Mouse (Mus musculus): ENCODE data around the gene Art4. TPM values are rescaled to one million over a fixed set of nuclear protein-coding genes. Genes with fewer than 3 reads are reported as not detected.

Art4 gene
- total and polyA plus RNA-seq, 3 experiments = 0.50 to 0.60 TPM; not detected in 1

DNA sequence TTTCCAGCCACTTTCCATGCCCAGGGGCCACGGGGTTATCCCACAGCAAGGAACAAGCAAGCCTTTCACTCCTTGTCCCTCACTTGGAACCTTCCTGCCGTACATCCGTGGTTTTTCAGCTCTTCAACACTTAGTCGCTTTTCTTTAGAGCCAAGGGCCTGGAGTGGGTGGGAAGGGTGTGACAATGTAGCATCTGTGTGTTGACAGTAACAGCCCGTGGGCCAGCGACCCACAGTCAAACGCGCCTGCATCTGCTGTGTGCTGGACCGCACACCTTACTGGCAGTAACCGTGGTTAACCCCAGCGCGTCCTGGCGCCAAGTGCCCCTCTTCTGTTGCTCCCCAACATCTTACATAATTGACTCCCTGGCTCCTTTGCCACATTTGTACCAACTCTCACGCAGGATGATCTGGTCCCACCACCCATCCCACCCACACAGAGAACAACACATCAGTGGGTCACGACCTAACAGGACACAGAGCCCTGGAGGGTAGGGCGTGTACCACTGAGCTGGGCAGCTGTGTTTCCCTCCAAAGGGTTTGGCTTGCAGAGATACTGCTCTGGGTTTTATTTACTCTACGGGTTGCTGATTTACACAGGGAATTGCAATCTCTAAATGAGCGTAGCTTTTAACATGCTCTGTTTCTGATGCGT lies 48.9 kb upstream of the Art4 start:
- no peaks in the 10 kb centered on the region for H3K79me2 ChIP-seq (ENCODE audit: control insufficient read depth, insufficient read depth, low read length, poor library complexity)
- H3K27me3 ChIP-seq (ENCODE audit: control insufficient read depth in 1 of 2, insufficient read depth in 2 of 2, low read length in 2 of 2) = no peaks in the 10 kb centered on the region
- DNase-seq (ENCODE audit: low read depth, low spot score) = no peak
- peaks cover 0 to 2% of the 10 kb centered on the region in 2 experiments; a peak in 2 of 4 replicates for H3K36me3 ChIP-seq (ENCODE audit: control insufficient read depth in 1 of 2, insufficient read depth in 2 of 2, low read length in 2 of 2)
- H3K9me3 ChIP-seq (replicated peaks; ENCODE audit: insufficient read depth, low read length) = no peaks in the 10 kb centered on the region
- H3K27ac ChIP-seq (ENCODE audit: control insufficient read depth, low read depth, low read length) = no peak overlapping the region
- no peak overlapping the region for H3K4me3 ChIP-seq (ENCODE audit: control insufficient read depth in 1 of 2, insufficient read depth in 1 of 2, low read depth in 2 of 2, low read length in 2 of 2)
- H3K4me1 ChIP-seq (ENCODE audit: control insufficient read depth in 1 of 2, insufficient read depth in 2 of 2, low read length in 2 of 2) = peaks cover 0 to 5% of the 10 kb centered on the region in 2 experiments; a peak in 2 of 4 replicates
- TF ChIP-seq POLR2AphosphoS2 (IDR thresholded peaks at IDR 0.05; ENCODE audit: low read length) (no peak), HCFC1 (IDR thresholded peaks at IDR 0.05; ENCODE audit: low read depth, low read length) (no peak), CTCF (IDR thresholded peaks at IDR 0.05 in 2 of 3, conservative IDR thresholded peaks at IDR 0.05 in 1 of 3; ENCODE audit: control insufficient read depth in 1 of 3, insufficient read depth in 1 of 3, low read depth in 2 of 3, low read length in 3 of 3, poor library complexity in 1 of 3, severe bottlenecking in 1 of 3) (no peak), MYB (IDR thresholded peaks at IDR 0.05; ENCODE audit: low read depth, low read length) (no peak), TBP (IDR thresholded peaks at IDR 0.05; ENCODE audit: low read depth, low read length) (no peak), POLR2A (IDR thresholded peaks at IDR 0.05; ENCODE audit: control insufficient read depth in 1 of 2, insufficient read depth in 1 of 2, low read depth in 1 of 2, low read length in 2 of 2, poor library complexity in 1 of 2) (no peak), NELFE (IDR thresholded peaks at IDR 0.05; ENCODE audit: low read depth, low read length) (no peak), RAD21 (IDR thresholded peaks at IDR 0.05; ENCODE audit: low read depth, low read length) (no peak), CHD2 (IDR thresholded peaks at IDR 0.05; ENCODE audit: low read length) (no peak), ETS1 (IDR thresholded peaks at IDR 0.05; ENCODE audit: low read depth, low read length) (no peak), UBTF (IDR thresholded peaks at IDR 0.05; ENCODE audit: borderline replicate concordance, insufficient read depth, low read depth, low read length) (no peak), SMC3 (IDR thresholded peaks at IDR 0.05; ENCODE audit: low read depth, low read length) (no peak), MEF2A (IDR thresholded peaks at IDR 0.05; ENCODE audit: extremely low read depth, insufficient replicate concordance, low read depth, low read length, poor library complexity, severe bottlenecking) (no peak), ELF1 (IDR thresholded peaks at IDR 0.05; ENCODE audit: low read depth, low read length) (no peak)
- no peak overlapping the region for H3K9ac ChIP-seq (ENCODE audit: control insufficient read depth, low read depth, low read length, poor library complexity, severe bottlenecking)

DNA sequence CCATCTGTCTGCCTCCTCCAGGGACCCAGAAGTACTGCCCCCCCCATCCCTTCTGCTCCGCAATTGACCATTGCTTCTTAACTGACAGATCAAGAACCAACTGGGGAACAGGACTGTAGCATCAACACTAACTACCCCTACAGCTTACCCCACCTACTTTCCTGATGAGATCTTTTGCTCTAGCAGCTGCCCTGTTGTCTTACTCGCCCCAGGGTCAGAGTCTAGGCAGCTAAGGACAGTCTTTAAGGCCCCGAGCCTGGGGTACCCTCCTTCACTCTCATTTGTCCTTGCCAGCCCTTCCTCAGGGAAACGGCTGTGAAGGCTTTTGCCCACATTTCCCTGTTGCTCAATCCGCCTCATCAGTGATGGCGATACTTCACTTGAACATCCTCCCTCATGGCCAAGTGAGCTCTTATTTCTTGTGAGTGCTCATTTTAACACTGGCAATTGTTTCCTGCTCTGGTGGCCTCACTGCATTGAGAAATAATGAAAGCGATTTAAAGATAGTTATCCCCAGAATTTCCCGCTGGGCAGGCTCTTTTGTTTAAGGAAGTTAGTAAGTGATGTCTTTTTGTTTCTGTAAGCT lies 46.4 kb upstream of the Art4 start:
- Histone ChIP-seq H3K27ac (ENCODE audit: control insufficient read depth, low read depth, low read length) (no peak overlapping the region), H3K27me3 (ENCODE audit: control insufficient read depth in 1 of 2, insufficient read depth in 2 of 2, low read length in 2 of 2) (no peaks in the 10 kb centered on the region), H3K36me3 (ENCODE audit: control insufficient read depth in 1 of 2, insufficient read depth in 2 of 2, low read length in 2 of 2) (peaks cover 0 to 19% of the 10 kb centered on the region in 2 experiments; a peak in 2 of 4 replicates), H3K79me2 (ENCODE audit: control insufficient read depth, insufficient read depth, low read length, poor library complexity) (no peaks in the 10 kb centered on the region), H3K4me3 (ENCODE audit: control insufficient read depth in 1 of 2, insufficient read depth in 1 of 2, low read depth in 2 of 2, low read length in 2 of 2) (no peak overlapping the region), H3K9ac (ENCODE audit: control insufficient read depth, low read depth, low read length, poor library complexity, severe bottlenecking) (no peak overlapping the region), H3K4me1 (ENCODE audit: control insufficient read depth in 1 of 2, insufficient read depth in 2 of 2, low read length in 2 of 2) (peaks cover 3 to 18% of the 10 kb centered on the region in 2 experiments; a peak in 3 of 4 replicates), H3K9me3 (replicated peaks; ENCODE audit: insufficient read depth, low read length) (no peaks in the 10 kb centered on the region)
- TF ChIP-seq MAX (IDR thresholded peaks at IDR 0.05; ENCODE audit: low read length) = no peak
- TF ChIP-seq MAZ (IDR thresholded peaks at IDR 0.05; ENCODE audit: low read depth, low read length) = no peak
- TF ChIP-seq CTCF (IDR thresholded peaks at IDR 0.05 in 2 of 3, conservative IDR thresholded peaks at IDR 0.05 in 1 of 3; ENCODE audit: control insufficient read depth in 1 of 3, insufficient read depth in 1 of 3, low read depth in 2 of 3, low read length in 3 of 3, poor library complexity in 1 of 3, severe bottlenecking in 1 of 3) = no peak
- no peak for TF ChIP-seq ZC3H11A (IDR thresholded peaks at IDR 0.05; ENCODE audit: low read depth, low read length)
- TF ChIP-seq NRF1 (IDR thresholded peaks at IDR 0.05; ENCODE audit: insufficient read depth, low read depth, low read length, poor library complexity, severe bottlenecking) = no peak
- no peak for TF ChIP-seq E2F4 (IDR thresholded peaks at IDR 0.05; ENCODE audit: borderline replicate concordance, low read depth, low read length)
- no peak for DNase-seq (ENCODE audit: low read depth, low spot score)
